Mouse (Mus musculus): Measurements from ENCODE around the gene Uchl4. TPM values are rescaled to one million over a fixed set of nuclear protein-coding genes. Genes with fewer than 3 reads are reported as not detected.
"Not testable (repeated sequence)": the region's sequence is repeated elsewhere in the genome, so short reads cannot be mapped to it uniquely, and the experiment has no call there.

The Uchl4 gene
- polyA plus RNA-seq, 1 experiment from 2014 or later, result 2.3 TPM

DNA sequence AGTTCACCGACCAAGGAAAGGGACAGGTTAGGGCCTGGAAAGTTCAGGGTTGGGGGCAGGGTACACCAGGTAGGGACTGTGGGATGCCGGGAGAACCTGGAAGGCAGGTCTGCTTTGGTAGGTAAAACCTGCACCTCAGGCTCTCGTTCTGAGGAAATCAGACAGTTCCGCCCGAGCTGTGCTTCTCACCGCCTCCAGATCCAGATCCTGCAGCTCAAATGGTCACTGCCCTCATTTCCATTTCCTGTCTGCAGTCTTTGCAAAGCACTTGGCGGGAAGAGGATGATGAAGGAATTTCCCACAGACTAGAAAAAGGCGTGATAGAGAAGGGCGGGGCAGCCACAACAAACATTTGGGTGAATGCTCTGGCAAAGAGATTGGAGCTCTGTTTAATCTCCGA, 33.2 kb downstream of the Uchl4 start:
- Histone ChIP-seq H3K36me3 (replicated peaks; ENCODE audit: control insufficient read depth, insufficient read depth, low read depth, low read length) (no peaks in the 10 kb centered on the region), H3K4me2 (ENCODE audit: low read depth, low read length) (no peak overlapping the region), H3K27me3 (ENCODE audit: control insufficient read depth, insufficient read depth, low read length) (no peaks in the 10 kb centered on the region), H3K4me1 (ENCODE audit: control insufficient read depth, insufficient read depth, low read length) (no peaks in the 10 kb centered on the region), H3K9me3 (replicated peaks; ENCODE audit: control insufficient read depth, low read length) (no peaks in the 10 kb centered on the region), H3K27ac (replicated peaks; ENCODE audit: low read depth, low read length) (no peak overlapping the region), H3K4me3 (ENCODE audit: low read depth, low read length) (no peak overlapping the region), H3K9ac (replicated peaks; ENCODE audit: low read length) (no peak overlapping the region)
- 90% methylated on average over 10 of the region's 10 CpGs for WGBS
- DNase-seq (ENCODE audit: low spot score) (no peak), ATAC-seq (replicated peaks; ENCODE audit: insufficient number of reproducible peaks, low FRiP score, low TSS enrichment, low read depth) (no peak)

DNA sequence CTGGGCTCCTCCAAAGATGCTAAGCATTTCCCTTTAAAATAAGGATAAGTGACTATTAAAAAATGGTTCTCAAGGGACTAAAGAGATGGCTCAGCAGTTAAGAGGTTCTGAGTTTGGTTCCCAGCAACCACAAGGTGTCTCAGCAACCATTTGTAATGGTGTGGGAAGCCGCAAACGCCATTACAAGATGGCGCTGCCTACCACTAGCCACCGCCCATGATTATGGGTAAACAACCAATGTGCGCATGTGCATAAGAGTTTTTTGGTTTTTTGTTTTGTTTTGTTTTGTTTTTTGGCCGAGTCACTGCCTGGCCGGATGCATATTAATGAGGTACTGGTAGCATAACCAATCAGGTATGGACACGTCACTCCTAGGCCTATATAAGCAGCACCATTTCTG, 33.8 kb downstream of the Uchl4 start:
- 90% methylated on average over 8 of the region's 8 CpGs for WGBS
- not testable (repeated sequence) for H3K36me3 ChIP-seq (replicated peaks; ENCODE audit: control insufficient read depth, insufficient read depth, low read depth, low read length); H3K4me2 ChIP-seq (ENCODE audit: low read depth, low read length); H3K4me3 ChIP-seq (ENCODE audit: low read depth, low read length); ATAC-seq (replicated peaks; ENCODE audit: insufficient number of reproducible peaks, low FRiP score, low TSS enrichment, low read depth); H3K9me3 ChIP-seq (replicated peaks; ENCODE audit: control insufficient read depth, low read length); H3K27me3 ChIP-seq (ENCODE audit: control insufficient read depth, insufficient read depth, low read length); H3K9ac ChIP-seq (replicated peaks; ENCODE audit: low read length); H3K27ac ChIP-seq (replicated peaks; ENCODE audit: low read depth, low read length); H3K4me1 ChIP-seq (ENCODE audit: control insufficient read depth, insufficient read depth, low read length); DNase-seq (ENCODE audit: low spot score)

DNA sequence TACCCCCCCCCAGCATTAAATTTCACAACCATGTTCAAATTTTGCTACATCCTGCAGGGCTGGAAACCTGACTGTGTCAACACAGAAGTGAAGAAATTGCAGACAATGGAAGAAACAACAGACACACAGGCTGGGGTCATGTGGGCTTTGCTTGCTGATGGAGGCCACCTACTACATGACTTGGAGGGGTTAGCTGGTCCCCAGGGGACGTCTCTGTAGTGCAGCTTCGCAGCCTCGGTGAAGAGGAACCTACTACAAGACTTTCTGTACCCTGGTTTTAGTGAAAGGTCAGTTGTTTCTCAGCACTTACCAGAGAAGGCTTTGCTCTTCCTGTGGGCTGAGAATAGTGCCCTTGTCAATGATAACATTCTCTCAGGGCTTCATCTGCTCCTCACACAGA, 36.2 kb downstream of the Uchl4 start:
- DNase-seq (ENCODE audit: low spot score), result no peak
- H3K9ac ChIP-seq (replicated peaks; ENCODE audit: low read length), result no peak overlapping the region
- no peaks in the 10 kb centered on the region for H3K4me1 ChIP-seq (ENCODE audit: control insufficient read depth, insufficient read depth, low read length)
- H3K4me3 ChIP-seq (ENCODE audit: low read depth, low read length), result no peak overlapping the region
- no peaks in the 10 kb centered on the region for H3K36me3 ChIP-seq (replicated peaks; ENCODE audit: control insufficient read depth, insufficient read depth, low read depth, low read length)
- WGBS, result 57% methylated on average over 3 of the region's 3 CpGs
- no peaks in the 10 kb centered on the region for H3K27me3 ChIP-seq (ENCODE audit: control insufficient read depth, insufficient read depth, low read length)
- H3K9me3 ChIP-seq (replicated peaks; ENCODE audit: control insufficient read depth, low read length), result no peaks in the 10 kb centered on the region
- ATAC-seq (replicated peaks; ENCODE audit: insufficient number of reproducible peaks, low FRiP score, low TSS enrichment, low read depth), result no peak
- no peak overlapping the region for H3K4me2 ChIP-seq (ENCODE audit: low read depth, low read length)
- no peak overlapping the region for H3K27ac ChIP-seq (replicated peaks; ENCODE audit: low read depth, low read length)

DNA sequence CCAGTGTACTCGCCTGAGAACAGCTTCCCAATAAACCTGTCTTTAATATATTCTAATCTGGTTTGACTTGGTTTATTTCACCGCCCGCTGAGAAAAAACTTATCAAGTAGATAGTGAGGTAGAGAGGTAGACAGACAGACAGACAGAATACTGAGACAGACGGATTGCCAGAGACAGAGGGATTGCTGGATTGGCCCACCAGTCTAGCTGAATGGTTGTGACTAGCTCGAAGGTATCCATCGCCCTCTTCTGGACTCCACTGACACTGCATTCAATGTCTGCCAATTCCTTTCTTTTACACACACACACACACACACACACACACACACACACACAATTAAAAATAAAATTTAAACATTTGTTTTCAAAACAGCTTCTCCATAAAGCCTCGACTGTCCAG, 37.6 kb downstream of the Uchl4 start:
- Histone ChIP-seq H3K9me3 (replicated peaks; ENCODE audit: control insufficient read depth, low read length) (no peaks in the 10 kb centered on the region), H3K27ac (replicated peaks; ENCODE audit: low read depth, low read length) (no peak overlapping the region), H3K4me1 (ENCODE audit: control insufficient read depth, insufficient read depth, low read length) (no peaks in the 10 kb centered on the region), H3K27me3 (ENCODE audit: control insufficient read depth, insufficient read depth, low read length) (no peaks in the 10 kb centered on the region), H3K9ac (replicated peaks; ENCODE audit: low read length) (no peak overlapping the region), H3K36me3 (replicated peaks; ENCODE audit: control insufficient read depth, insufficient read depth, low read depth, low read length) (no peaks in the 10 kb centered on the region), H3K4me2 (ENCODE audit: low read depth, low read length) (no peak overlapping the region), H3K4me3 (ENCODE audit: low read depth, low read length) (no peak overlapping the region)
- no peak for ATAC-seq (replicated peaks; ENCODE audit: insufficient number of reproducible peaks, low FRiP score, low TSS enrichment, low read depth)
- WGBS, result 39% methylated on average over 7 of the region's 7 CpGs
- peak; percentile 60 for DNase-seq (ENCODE audit: low spot score)

GRCm38 (mm10) chr9:64273757-64274156, 38.8 kb downstream of the Uchl4 start:
- Histone ChIP-seq H3K4me3 (ENCODE audit: low read depth, low read length) (no peak overlapping the region), H3K9me3 (replicated peaks; ENCODE audit: control insufficient read depth, low read length) (no peaks in the 10 kb centered on the region), H3K4me1 (ENCODE audit: control insufficient read depth, insufficient read depth, low read length) (no peaks in the 10 kb centered on the region), H3K4me2 (ENCODE audit: low read depth, low read length) (no peak overlapping the region), H3K27ac (replicated peaks; ENCODE audit: low read depth, low read length) (no peak overlapping the region), H3K36me3 (replicated peaks; ENCODE audit: control insufficient read depth, insufficient read depth, low read depth, low read length) (no peaks in the 10 kb centered on the region), H3K27me3 (ENCODE audit: control insufficient read depth, insufficient read depth, low read length) (no peaks in the 10 kb centered on the region), H3K9ac (replicated peaks; ENCODE audit: low read length) (no peak overlapping the region)
- DNase-seq (ENCODE audit: low spot score) (no peak), ATAC-seq (replicated peaks; ENCODE audit: insufficient number of reproducible peaks, low FRiP score, low TSS enrichment, low read depth) (no peak)
- 75% methylated on average over 4 of the region's 4 CpGs for WGBS

GRCm38 (mm10) chr9:64274291-64274690, 39.3 kb downstream of the Uchl4 start:
- Histone ChIP-seq H3K36me3 (replicated peaks; ENCODE audit: control insufficient read depth, insufficient read depth, low read depth, low read length) (no peaks in the 10 kb centered on the region), H3K9ac (replicated peaks; ENCODE audit: low read length) (no peak overlapping the region), H3K27me3 (ENCODE audit: control insufficient read depth, insufficient read depth, low read length) (no peaks in the 10 kb centered on the region), H3K9me3 (replicated peaks; ENCODE audit: control insufficient read depth, low read length) (no peaks in the 10 kb centered on the region), H3K4me1 (ENCODE audit: control insufficient read depth, insufficient read depth, low read length) (no peaks in the 10 kb centered on the region), H3K4me2 (ENCODE audit: low read depth, low read length) (no peak overlapping the region), H3K4me3 (ENCODE audit: low read depth, low read length) (no peak overlapping the region), H3K27ac (replicated peaks; ENCODE audit: low read depth, low read length) (no peak overlapping the region)
- WGBS, result 78% methylated on average over 4 of the region's 4 CpGs
- no peak for DNase-seq (ENCODE audit: low spot score)
- no peak for ATAC-seq (replicated peaks; ENCODE audit: insufficient number of reproducible peaks, low FRiP score, low TSS enrichment, low read depth)

GRCm38 (mm10) chr9:64274919-64275318, 39.9 kb downstream of the Uchl4 start:
- WGBS, result 67% methylated on average over 1 of the region's 1 CpGs
- Histone ChIP-seq H3K4me2 (ENCODE audit: low read depth, low read length) (no peak overlapping the region), H3K27me3 (ENCODE audit: control insufficient read depth, insufficient read depth, low read length) (no peaks in the 10 kb centered on the region), H3K4me3 (ENCODE audit: low read depth, low read length) (no peak overlapping the region), H3K27ac (replicated peaks; ENCODE audit: low read depth, low read length) (no peak overlapping the region), H3K4me1 (ENCODE audit: control insufficient read depth, insufficient read depth, low read length) (no peaks in the 10 kb centered on the region), H3K9me3 (replicated peaks; ENCODE audit: control insufficient read depth, low read length) (no peaks in the 10 kb centered on the region), H3K9ac (replicated peaks; ENCODE audit: low read length) (no peak overlapping the region), H3K36me3 (replicated peaks; ENCODE audit: control insufficient read depth, insufficient read depth, low read depth, low read length) (no peaks in the 10 kb centered on the region)
- DNase-seq (ENCODE audit: low spot score), result no peak
- no peak for ATAC-seq (replicated peaks; ENCODE audit: insufficient number of reproducible peaks, low FRiP score, low TSS enrichment, low read depth)

DNA sequence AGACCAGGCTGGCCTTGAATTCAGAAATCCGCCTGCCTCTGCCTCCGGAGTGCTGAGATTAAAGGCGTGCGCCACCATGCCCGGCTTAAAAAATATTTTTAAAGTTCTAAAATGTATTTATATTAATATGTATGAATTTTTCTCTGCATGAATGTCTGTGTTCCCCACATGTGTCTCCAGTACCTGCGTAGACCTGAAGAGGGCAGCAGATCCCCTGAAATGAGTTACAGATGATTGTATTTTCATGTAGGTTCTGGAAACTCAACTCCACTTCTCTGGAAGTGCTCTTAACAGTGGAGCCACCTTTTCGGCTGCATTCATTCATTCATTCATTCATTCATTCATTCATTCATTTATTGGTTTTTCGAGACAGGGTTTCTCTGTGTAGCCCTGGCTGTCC, 42.7 kb downstream of the Uchl4 start:
- H3K4me3 ChIP-seq (ENCODE audit: low read depth, low read length), result no peak overlapping the region
- no peak for ATAC-seq (replicated peaks; ENCODE audit: insufficient number of reproducible peaks, low FRiP score, low TSS enrichment, low read depth)
- H3K4me1 ChIP-seq (ENCODE audit: control insufficient read depth, insufficient read depth, low read length), result no peaks in the 10 kb centered on the region
- 70% methylated on average over 8 of the region's 8 CpGs for WGBS
- H3K36me3 ChIP-seq (replicated peaks; ENCODE audit: control insufficient read depth, insufficient read depth, low read depth, low read length), result no peaks in the 10 kb centered on the region
- DNase-seq (ENCODE audit: low spot score), result peak; percentile 85
- no peak overlapping the region for H3K9ac ChIP-seq (replicated peaks; ENCODE audit: low read length)
- H3K4me2 ChIP-seq (ENCODE audit: low read depth, low read length), result no peak overlapping the region
- H3K27ac ChIP-seq (replicated peaks; ENCODE audit: low read depth, low read length), result no peak overlapping the region
- H3K27me3 ChIP-seq (ENCODE audit: control insufficient read depth, insufficient read depth, low read length), result no peaks in the 10 kb centered on the region
- no peaks in the 10 kb centered on the region for H3K9me3 ChIP-seq (replicated peaks; ENCODE audit: control insufficient read depth, low read length)
